Mouse (Mus musculus) neutrophil, adult 5-6 weeks (primary cell): ENCODE measurements around the gene Ccl27b. TPM values are rescaled to one million over a fixed set of nuclear protein-coding genes. Genes with fewer than 3 reads are reported as not detected.
"Not testable (repeated sequence)": the region's sequence is repeated elsewhere in the genome, so short reads cannot be mapped to it uniquely, and the experiment has no call there.

ENCODE experiments used
- ATAC-seq: fragments of 151-379, 151-347 bp; 2 replicates; pipeline ENCODE4 v1.8.0; 2017; ENCODE audit warnings: mild to moderate bottlenecking, moderate TSS enrichment; ENCODE audit not compliant: insufficient number of reproducible peaks, poor library complexity, low FRiP score, severe bottlenecking; ENCODE audit errors: extremely low read depth
- total RNA-seq: library from RNA; stranded (forward); fragments of 200-1000 nt; gene quantifications from 2 replicates; pipeline ENCODE4 v1.2.3, GENCODE M21; 2017

Gene Ccl27b
- total RNA-seq = not detected in 2 replicates

DNA sequence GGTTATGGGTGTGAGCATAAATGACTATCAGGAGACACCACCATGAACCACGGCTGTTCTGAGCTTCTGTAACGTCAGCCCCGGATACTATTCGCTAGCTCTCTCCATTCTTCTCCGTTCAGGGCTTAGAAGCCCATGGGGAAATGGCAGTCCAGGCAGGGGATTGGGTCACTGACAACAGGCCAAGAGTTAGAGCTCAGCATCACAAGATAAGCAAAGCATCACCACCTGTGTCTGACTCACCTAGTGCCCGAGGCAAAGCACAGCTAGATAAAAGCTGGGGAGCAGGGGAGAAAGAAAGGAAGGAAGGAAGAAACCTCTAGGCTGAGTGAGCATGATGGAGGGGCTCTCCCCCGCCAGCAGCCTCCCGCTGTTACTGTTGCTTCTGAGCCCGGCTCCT, at the start of gene Ccl27b:
Gene Ccl27b (plus strand): TSS at position 301 of the 400 bp plus-strand sequence.
- ATAC-seq = not testable (repeated sequence)

DNA sequence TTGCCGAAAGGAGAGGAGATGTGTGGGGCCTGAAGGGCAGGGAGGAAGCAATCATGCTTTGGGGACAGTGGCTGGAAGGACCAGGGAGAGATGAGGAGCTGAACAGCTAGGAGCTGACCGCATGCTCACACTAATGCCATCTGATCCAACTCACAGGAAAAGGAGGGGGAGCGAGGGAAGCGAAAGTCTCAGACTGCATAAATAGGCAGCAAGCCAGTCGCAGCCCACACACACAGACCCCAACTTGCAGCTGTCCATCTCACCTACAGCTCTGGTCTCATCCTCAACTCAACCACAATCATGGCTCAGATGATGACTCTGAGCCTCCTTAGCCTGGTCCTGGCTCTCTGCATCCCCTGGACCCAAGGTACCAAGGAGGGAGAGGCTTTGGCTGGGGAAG, 43.2 kb upstream of the Ccl27b start, which contains the start of gene Gm10591:
Gene Gm10591 (plus strand): TSS at position 301 of the 400 bp plus-strand sequence.
- ATAC-seq = not testable (repeated sequence)

DNA sequence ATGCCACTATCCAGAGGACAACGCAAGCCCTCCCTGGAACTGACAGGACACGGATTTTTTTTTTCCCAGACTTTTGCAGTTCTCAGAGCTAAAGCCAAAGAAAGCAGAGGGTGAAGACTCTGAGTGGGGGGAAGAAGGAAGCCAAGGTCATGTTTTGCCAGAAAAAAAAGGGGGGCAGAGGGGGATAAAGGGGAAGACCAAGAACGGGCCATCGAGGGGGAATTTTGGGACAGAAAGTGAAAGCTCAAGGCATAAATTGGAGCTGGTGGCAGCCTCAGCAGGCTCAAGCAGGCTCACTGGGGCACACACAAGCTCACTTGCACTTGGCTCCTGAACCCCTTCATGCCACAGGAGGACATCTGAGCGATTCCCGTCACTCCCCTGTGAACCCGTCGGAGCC, 25.6 kb upstream of the Ccl27b start, which contains the start of gene Gm2564:
Gene Gm2564 (plus strand): TSS at position 301 of the 400 bp plus-strand sequence.
- not testable (repeated sequence) for ATAC-seq

DNA sequence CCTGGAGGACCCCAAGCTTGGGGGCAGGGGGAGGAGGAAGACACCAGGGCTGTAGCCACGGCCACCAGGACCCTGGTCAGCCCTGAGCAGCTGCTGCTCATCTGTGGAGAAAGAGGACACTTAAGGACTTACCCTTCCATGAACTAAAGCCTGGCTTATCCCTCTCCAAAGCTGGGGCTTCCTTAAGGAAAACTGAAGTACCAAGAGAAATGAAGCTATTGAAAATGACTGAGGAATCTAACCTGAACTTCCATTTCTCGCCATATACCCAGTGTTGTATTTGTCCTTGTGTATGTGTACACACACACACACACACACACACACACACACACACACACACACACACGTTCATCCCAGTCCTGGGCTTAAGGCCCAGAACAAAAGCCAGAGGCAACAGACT, 6.7 kb downstream of the Ccl27b start, which contains the start of gene Il11ra2:
Gene Il11ra2 (minus strand): TSS at position 101 of the 400 bp plus-strand sequence.
- ATAC-seq = not testable (repeated sequence)

DNA sequence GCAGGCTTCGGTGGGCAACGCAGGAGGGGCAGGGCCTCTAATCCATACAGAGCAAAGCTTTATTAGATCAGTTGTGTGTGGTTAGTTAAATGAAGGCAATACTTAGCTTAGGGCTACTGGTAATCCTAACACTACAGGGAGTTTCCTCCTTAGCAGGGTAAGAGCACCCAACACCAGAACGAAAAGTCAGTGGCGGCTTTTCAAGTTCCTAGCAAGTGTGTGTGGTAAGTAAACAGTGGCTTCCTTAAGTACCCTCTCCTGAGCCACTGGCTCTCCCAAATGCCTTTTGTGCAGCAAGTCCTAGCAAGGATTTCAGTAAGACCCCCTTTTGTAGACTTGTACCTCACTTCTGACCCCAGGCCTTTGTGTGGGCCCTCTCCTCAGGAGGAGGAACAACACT, 20.4 kb downstream of the Ccl27b start:
- ATAC-seq = not testable (repeated sequence)

DNA sequence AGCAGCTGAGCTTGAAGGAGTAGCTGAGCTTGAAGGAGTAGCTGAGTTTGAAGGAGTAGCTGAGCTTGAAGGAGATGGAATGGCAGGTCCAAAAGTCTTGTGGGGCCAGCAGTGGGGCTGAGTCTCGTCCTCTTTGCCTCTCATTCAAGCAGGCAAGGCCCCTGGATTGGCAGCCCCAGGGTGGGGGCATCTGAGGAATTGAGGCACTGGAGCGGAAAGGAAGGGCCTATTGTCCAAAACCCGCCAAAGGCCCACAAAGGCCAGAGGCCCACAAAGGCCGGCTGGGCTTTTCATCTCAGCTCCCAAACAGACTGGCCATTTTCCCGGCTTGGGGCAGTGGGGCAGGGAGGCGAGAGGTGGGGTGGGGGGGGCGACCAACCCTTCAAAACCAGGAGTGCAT, 24.3 kb downstream of the Ccl27b start:
- not testable (repeated sequence) for ATAC-seq

DNA sequence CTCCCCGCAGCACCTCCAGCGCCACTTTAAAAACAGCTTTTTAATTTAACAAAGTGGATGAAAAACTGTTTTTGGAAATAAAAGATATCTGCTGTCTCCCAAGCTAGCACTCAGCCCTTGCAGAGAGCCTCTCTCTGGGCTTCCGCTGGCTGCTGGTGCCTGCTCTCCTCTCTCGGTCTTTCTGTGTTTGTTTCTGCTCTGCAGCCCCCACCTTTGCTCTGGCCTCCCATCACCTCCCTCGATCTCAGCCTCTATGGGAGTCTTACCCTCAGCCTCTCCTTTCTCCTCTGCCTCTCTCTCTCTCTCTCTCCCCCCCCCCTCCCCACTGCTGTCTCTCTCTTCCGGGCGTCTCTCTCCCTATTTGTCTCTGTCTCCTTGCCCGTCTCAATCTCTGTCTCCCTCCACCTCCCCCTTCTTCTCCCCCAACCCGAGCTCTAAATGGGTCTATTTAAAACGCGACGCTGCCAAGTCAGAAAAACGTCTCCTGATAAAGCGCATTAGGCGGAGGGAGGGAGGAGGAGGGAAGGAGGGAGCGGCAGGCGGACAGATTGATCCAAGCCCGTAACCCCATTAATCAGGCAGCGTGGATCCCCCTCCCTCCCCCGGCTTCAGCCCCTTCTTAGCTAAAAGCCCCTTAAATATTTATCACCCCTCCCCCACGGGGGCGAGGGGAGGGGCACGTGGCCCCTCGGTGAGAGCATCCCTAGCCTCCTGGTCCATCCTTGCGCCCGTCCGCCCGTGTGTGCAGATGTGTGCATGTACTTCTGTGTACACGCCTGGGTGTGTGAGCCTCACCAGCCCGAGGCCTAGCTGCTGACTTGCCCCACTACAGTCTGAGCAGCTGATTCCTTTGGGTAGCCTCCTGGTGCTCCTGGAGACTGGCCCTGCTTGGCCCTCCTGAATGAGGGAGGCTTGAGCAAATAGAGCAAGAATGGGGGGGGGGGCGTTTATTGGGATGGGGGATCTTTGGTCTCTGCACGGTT, 25.6 kb downstream of the Ccl27b start:
- not testable (repeated sequence) for ATAC-seq

DNA sequence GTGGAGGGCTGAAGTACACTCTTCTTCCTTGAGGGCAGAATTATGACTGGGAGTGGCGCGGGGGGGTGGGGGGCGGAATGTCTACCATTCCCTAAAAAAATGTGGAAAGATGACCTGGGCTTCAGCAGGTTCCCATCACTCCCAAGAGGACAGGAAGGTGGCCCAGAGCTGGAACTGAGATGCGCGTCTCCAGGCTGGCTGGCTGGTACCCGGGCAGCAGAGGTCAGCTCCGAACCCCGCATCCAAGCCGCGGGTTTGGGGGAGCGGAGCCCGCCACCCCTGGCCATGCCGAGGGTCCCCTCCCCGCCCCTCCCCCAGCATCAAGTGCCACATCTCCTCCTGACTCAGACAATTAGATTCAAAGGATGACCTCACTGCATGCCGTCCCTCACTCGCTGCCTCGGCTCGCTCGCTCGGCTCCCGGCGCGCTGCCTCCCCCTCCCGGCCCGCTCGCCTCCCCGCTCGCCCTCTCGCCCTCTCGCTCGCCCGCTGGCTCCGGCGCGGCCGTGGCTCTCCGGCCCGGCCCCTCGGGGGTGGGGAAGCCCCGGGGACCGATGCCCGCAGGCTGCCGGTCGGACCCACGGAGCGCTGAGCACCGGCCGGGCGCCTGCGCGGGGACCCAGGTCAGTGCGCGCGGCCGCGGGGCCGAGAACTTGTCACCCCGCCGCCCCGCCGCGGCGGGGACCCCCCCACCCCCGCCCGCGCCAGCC, 26.6 kb downstream of the Ccl27b start:
- not testable (repeated sequence) for ATAC-seq

DNA sequence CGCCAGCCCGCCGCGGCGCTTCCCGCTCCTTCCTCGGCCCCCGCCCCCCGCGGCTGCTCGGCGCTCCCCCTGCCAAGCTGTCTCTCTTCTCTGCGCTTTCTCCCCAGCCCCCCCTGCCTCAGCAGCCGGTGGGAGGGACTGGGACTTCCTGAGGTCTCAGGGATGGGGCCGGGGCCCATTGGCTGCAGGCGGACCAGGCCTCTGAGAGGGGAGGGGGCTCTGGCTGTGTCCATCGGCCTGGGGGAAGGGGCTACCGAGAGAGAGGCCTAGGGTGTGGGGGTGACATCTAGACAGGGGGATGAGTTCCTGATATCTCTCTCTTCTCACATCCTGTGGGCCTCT, 27.1 kb downstream of the Ccl27b start:
- ATAC-seq = not testable (repeated sequence)

Other genes starting within 250 kb of the Ccl27b start
- not detected in 2 replicates for gene Gm21586, start 215.9 kb upstream of the Ccl27b start, total RNA-seq
- not detected in 2 replicates for gene Gm2163, start 188.5 kb upstream of the Ccl27b start, total RNA-seq
- not detected in 2 replicates for gene Fam205a2, start 127.1 kb upstream of the Ccl27b start, total RNA-seq
- not detected in 2 replicates for gene Gm10591, start 43.1 kb upstream of the Ccl27b start, total RNA-seq
- gene Gm2564, start 25.5 kb upstream of the Ccl27b start, total RNA-seq = not detected in 2 replicates
- gene Il11ra2, start 6.6 kb downstream of the Ccl27b start, total RNA-seq = not detected in 2 replicates
- gene 4930578G10Rik, start 80.3 kb downstream of the Ccl27b start, total RNA-seq = not detected in 2 replicates
- not detected in 2 replicates for gene Ccl19, start 101.3 kb downstream of the Ccl27b start, total RNA-seq
- not detected in 2 replicates for gene Ccl21a, start 118.7 kb downstream of the Ccl27b start, total RNA-seq
- not detected in 2 replicates for gene Fam205a1, start 198.6 kb downstream of the Ccl27b start, total RNA-seq
- not detected in 2 replicates for gene Gm12394, start 201.5 kb downstream of the Ccl27b start, total RNA-seq
- gene Fam205c, start 219.0 kb downstream of the Ccl27b start, total RNA-seq = not detected in 2 replicates